Mouse (Mus musculus) myocyte (in vitro differentiated cells): ENCODE measurements around the gene Ripor2.

ENCODE experiments used
- MYOD1 ChIP-seq, 3 experiments: IDR thresholded peaks; one replicate each; pipeline ENCODE4 v1.6.1; 2011; ENCODE audit warnings: control low read depth in 2 of 3, low read depth in 2 of 3, mild to moderate bottlenecking in 2 of 3, moderate library complexity in 1 of 3; ENCODE audit not compliant: insufficient read length in 2 of 3, control insufficient read depth in 1 of 3
- MYOG ChIP-seq, 3 experiments: IDR thresholded peaks; one replicate each; pipeline ENCODE4 v1.6.1; 2011; ENCODE audit warnings: control low read depth in 2 of 3, low read depth in 2 of 3, mild to moderate bottlenecking in 2 of 3; ENCODE audit not compliant: insufficient read length in 2 of 3, control insufficient read depth in 1 of 3, insufficient read depth in 1 of 3
- POLR2A ChIP-seq: IDR thresholded peaks from one replicate; pipeline ENCODE4 v1.6.1; 2011; ENCODE audit warnings: low read depth, mild to moderate bottlenecking, control low read depth, moderate library complexity; ENCODE audit not compliant: insufficient read length
- REST ChIP-seq: IDR thresholded peaks from one replicate; pipeline ENCODE4 v1.6.1; 2011; ENCODE audit warnings: mild to moderate bottlenecking, control low read depth, moderate library complexity; ENCODE audit not compliant: insufficient read depth, insufficient read length
- TCF12 ChIP-seq: IDR thresholded peaks from one replicate; pipeline ENCODE4 v1.6.1; 2011; ENCODE audit warnings: mild to moderate bottlenecking, control low read depth; ENCODE audit not compliant: poor library complexity, insufficient read depth, severe bottlenecking
- USF1 ChIP-seq: IDR thresholded peaks from one replicate; pipeline ENCODE4 v1.6.1; 2011; ENCODE audit warnings: low read depth, mild to moderate bottlenecking, control low read depth, moderate library complexity

GRCm38 (mm10) chr13:24632988-24633577 is 51.1 kb downstream of the Ripor2 start:
- TF ChIP-seq REST = no peak
- TF ChIP-seq POLR2A = no peak
- no peak for TF ChIP-seq MYOG (IDR thresholded peaks at IDR 0.05; ENCODE audit: control insufficient read depth in 1 of 3, insufficient read depth in 1 of 3, insufficient read length in 2 of 3, low read depth in 2 of 3)
- TF ChIP-seq TCF12 = no peak
- TF ChIP-seq USF1 = no peak
- no peak for TF ChIP-seq MYOD1 (IDR thresholded peaks at IDR 0.05; ENCODE audit: control insufficient read depth in 1 of 3, insufficient read length in 2 of 3, low read depth in 2 of 3)
